Mouse (Mus musculus): Measurements from ENCODE around the gene B4galt3. TPM values are rescaled to one million over a fixed set of nuclear protein-coding genes. Genes with fewer than 3 reads are reported as not detected.
"Not testable (repeated sequence)": the region's sequence is repeated elsewhere in the genome, so short reads cannot be mapped to it uniquely, and the experiment has no call there.

The B4galt3 gene
- polyA plus RNA-seq, 1 experiment from 2014 or later, result 65.5 TPM

DNA sequence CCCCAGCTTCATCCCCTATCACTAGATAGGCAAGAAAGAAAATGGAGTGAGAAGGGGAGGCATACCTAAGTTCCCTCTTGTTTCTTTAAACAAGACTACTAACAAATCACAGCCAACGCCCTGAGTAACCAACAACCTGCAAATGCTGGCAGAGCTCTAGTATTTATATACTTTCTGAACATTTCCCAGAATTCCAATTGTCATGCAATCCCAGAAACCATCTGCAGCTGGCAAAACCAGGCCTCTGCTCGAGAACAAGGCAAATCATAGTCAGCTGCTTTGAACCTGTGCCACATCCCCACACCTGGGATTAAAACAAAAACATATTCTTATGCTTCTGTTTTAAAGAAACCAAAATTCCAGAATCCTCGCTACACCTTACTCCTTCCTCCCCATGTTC, 23.2 kb downstream of the B4galt3 start:
- Histone ChIP-seq H3K9me3 (ENCODE audit: control insufficient read depth, low read length) (no peaks in the 10 kb centered on the region), H3K4me1 (replicated peaks; ENCODE audit: control insufficient read depth, insufficient read depth, low read length) (peaks cover 7% of the 10 kb centered on the region), H3K9ac (ENCODE audit: low read length) (no peak overlapping the region), H3K27me3 (replicated peaks; ENCODE audit: control insufficient read depth, insufficient read depth, low read length) (0 out of 2 replicates have a peak, but pooled peaks cover 3% of the 10 kb centered on the region), H3K36me3 (ENCODE audit: control insufficient read depth, insufficient read depth, low read length) (peaks cover 17% of the 10 kb centered on the region), H3K4me3 (ENCODE audit: low read depth, low read length) (peak overlapping the region; percentile 85), H3K27ac (ENCODE audit: low read depth) (no peak overlapping the region), H3K4me2 (ENCODE audit: low read length) (peak overlapping the region; percentile 87)
- no peak for ATAC-seq (replicated peaks; ENCODE audit: low FRiP score, low TSS enrichment, low read depth)
- WGBS, result 84% methylated on average over 3 of the region's 3 CpGs
- no peak for DNase-seq (ENCODE audit: low spot score)

GRCm38 (mm10) chr1:171293906-171294297, 23.8 kb downstream of the B4galt3 start:
- peak overlapping the region; percentile 86 for H3K9ac ChIP-seq (ENCODE audit: low read length)
- H3K9me3 ChIP-seq (ENCODE audit: control insufficient read depth, low read length), result no peaks in the 10 kb centered on the region
- DNase-seq (ENCODE audit: low spot score) (no peak), ATAC-seq (replicated peaks; ENCODE audit: low FRiP score, low TSS enrichment, low read depth) (no peak)
- peaks cover 12% of the 10 kb centered on the region for H3K36me3 ChIP-seq (ENCODE audit: control insufficient read depth, insufficient read depth, low read length)
- H3K4me2 ChIP-seq (ENCODE audit: low read length), result peak overlapping the region; percentile 87
- H3K4me3 ChIP-seq (ENCODE audit: low read depth, low read length), result peak overlapping the region; percentile 85
- peaks cover 7% of the 10 kb centered on the region for H3K4me1 ChIP-seq (replicated peaks; ENCODE audit: control insufficient read depth, insufficient read depth, low read length)
- 38% methylated on average over 5 of the region's 5 CpGs for WGBS
- H3K27me3 ChIP-seq (replicated peaks; ENCODE audit: control insufficient read depth, insufficient read depth, low read length), result 0 out of 2 replicates have a peak, but pooled peaks cover 3% of the 10 kb centered on the region
- H3K27ac ChIP-seq (ENCODE audit: low read depth), result peak overlapping the region; percentile 98

DNA sequence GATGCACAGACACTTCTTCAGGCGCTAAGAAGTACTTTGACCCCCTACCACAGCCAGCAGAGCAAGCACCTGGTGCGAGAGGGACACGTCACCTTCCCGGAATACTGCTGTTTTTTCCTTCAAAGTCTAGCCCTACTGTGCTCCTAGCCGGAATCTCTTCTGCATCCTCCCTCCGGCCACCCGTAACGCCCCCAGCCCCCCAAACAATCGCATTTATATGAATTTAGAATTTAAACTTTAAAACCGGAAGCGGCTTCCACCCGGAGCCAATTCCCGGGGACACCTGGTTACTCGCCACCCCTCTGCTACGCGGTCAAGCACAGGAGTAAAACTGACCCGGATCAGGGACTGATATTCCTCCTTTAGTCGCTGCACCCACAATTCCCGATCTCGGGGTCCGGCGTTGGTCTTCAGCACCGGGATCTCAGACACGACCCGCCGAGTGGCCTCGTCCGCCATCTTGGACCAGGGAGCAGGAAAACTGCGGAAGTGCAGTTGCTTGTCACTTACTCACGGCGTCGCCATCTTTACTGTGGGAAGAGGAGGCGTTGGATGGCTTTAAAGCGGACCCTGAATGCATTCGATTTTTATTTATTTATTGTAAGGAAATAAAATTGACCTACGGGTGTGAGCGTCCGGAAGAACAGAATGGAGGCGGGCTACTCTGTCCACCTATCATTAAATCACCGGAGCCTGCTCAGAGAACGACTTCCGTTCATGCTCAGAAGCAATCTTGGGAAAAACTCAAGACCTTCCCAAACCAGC, 24.4 kb downstream of the B4galt3 start, which contains the start of gene Ufc1:
Gene Ufc1, minus strand, starts transcription at position 727 of the 765 bp plus-strand sequence.
- peak; percentile 82 for ATAC-seq (replicated peaks; ENCODE audit: low FRiP score, low TSS enrichment, low read depth)
- Histone ChIP-seq H3K27ac (ENCODE audit: low read depth) (peak within 1 kb of the TSS; percentile 98), H3K4me2 (ENCODE audit: low read length) (peak within 1 kb of the TSS; percentile 87), H3K9ac (ENCODE audit: low read length) (peak within 1 kb of the TSS; percentile 86), H3K9me3 (ENCODE audit: control insufficient read depth, low read length) (no peaks in the 10 kb centered on the region), H3K36me3 (ENCODE audit: control insufficient read depth, insufficient read depth, low read length) (peaks cover 6% of the 10 kb centered on the region), H3K27me3 (replicated peaks; ENCODE audit: control insufficient read depth, insufficient read depth, low read length) (0 out of 2 replicates have a peak, but pooled peaks cover 3% of the 10 kb centered on the region), H3K4me3 (ENCODE audit: low read depth, low read length) (peak within 1 kb of the TSS; percentile 85), H3K4me1 (replicated peaks; ENCODE audit: control insufficient read depth, insufficient read depth, low read length) (peaks cover 7% of the 10 kb centered on the region)
- DNase-seq (ENCODE audit: low spot score), result peak; percentile 94
- WGBS, result under 1% methylated on average over 42 of the region's 42 CpGs

DNA sequence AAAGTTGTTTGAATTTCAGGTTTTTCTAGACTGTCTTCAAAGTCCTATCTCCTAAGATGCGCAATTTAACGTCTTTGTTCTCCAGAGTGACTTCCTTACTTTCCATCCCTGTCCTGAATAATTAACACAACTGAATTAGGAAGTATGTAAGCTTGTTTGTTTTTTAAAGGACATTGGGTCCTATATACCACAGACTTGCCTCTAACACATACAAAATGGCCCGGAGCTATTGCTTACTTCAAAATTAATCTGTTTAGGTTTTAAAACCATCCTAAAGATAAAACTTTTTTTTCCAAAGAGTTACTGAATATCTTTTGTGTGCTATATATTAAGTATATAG, 24.9 kb downstream of the B4galt3 start:
- H3K9ac ChIP-seq (ENCODE audit: low read length), result peak overlapping the region; percentile 86
- H3K4me3 ChIP-seq (ENCODE audit: low read depth, low read length), result peak overlapping the region; percentile 85
- peak; percentile 18; the same call in 1 of the 2 replicates for ATAC-seq (replicated peaks; ENCODE audit: low FRiP score, low TSS enrichment, low read depth)
- 11% methylated on average over 3 of the region's 3 CpGs for WGBS
- H3K36me3 ChIP-seq (ENCODE audit: control insufficient read depth, insufficient read depth, low read length), result peaks cover under 1% of the 10 kb centered on the region
- peak overlapping the region; percentile 87 for H3K4me2 ChIP-seq (ENCODE audit: low read length)
- no peak for DNase-seq (ENCODE audit: low spot score)
- peaks cover 7% of the 10 kb centered on the region for H3K4me1 ChIP-seq (replicated peaks; ENCODE audit: control insufficient read depth, insufficient read depth, low read length)
- no peaks in the 10 kb centered on the region for H3K9me3 ChIP-seq (ENCODE audit: control insufficient read depth, low read length)
- H3K27ac ChIP-seq (ENCODE audit: low read depth), result peak overlapping the region; percentile 98
- H3K27me3 ChIP-seq (replicated peaks; ENCODE audit: control insufficient read depth, insufficient read depth, low read length), result 0 out of 2 replicates have a peak, but pooled peaks cover 3% of the 10 kb centered on the region

- Histone ChIP-seq H3K9me3 (ENCODE audit: control insufficient read depth, low read length) (no peaks in the 10 kb centered on the region), H3K9ac (ENCODE audit: low read length) (no peak overlapping the region), H3K4me2 (ENCODE audit: low read length) (no peak overlapping the region), H3K27ac (ENCODE audit: low read depth) (no peak overlapping the region), H3K36me3 (ENCODE audit: control insufficient read depth, insufficient read depth, low read length) (no peaks in the 10 kb centered on the region), H3K27me3 (replicated peaks; ENCODE audit: control insufficient read depth, insufficient read depth, low read length) (0 out of 2 replicates have a peak, but pooled peaks cover 3% of the 10 kb centered on the region), H3K4me3 (ENCODE audit: low read depth, low read length) (no peak overlapping the region), H3K4me1 (replicated peaks; ENCODE audit: control insufficient read depth, insufficient read depth, low read length) (peaks cover 7% of the 10 kb centered on the region)
- DNase-seq (ENCODE audit: low spot score), result no peak
- 58% methylated on average over 3 of the region's 3 CpGs for WGBS
- ATAC-seq (replicated peaks; ENCODE audit: low FRiP score, low TSS enrichment, low read depth), result no peak
These were observed 28.1 kb downstream of the B4galt3 start for GRCm38 (mm10) chr1:171298226-171298625.

GRCm38 (mm10) chr1:171306157-171306556, 36.0 kb downstream of the B4galt3 start:
- not testable (repeated sequence) for H3K4me2 ChIP-seq (ENCODE audit: low read length); ATAC-seq (replicated peaks; ENCODE audit: low FRiP score, low TSS enrichment, low read depth); H3K9me3 ChIP-seq (ENCODE audit: control insufficient read depth, low read length); H3K27me3 ChIP-seq (replicated peaks; ENCODE audit: control insufficient read depth, insufficient read depth, low read length); H3K9ac ChIP-seq (ENCODE audit: low read length); H3K36me3 ChIP-seq (ENCODE audit: control insufficient read depth, insufficient read depth, low read length); DNase-seq (ENCODE audit: low spot score); H3K4me3 ChIP-seq (ENCODE audit: low read depth, low read length); H3K4me1 ChIP-seq (replicated peaks; ENCODE audit: control insufficient read depth, insufficient read depth, low read length); H3K27ac ChIP-seq (ENCODE audit: low read depth)
- 70% methylated on average over 5 of the region's 5 CpGs for WGBS

GRCm38 (mm10) chr1:171309321-171309720, 39.2 kb downstream of the B4galt3 start:
- 72% methylated on average over 2 of the region's 2 CpGs for WGBS
- no peak overlapping the region for H3K4me2 ChIP-seq (ENCODE audit: low read length)
- H3K9me3 ChIP-seq (ENCODE audit: control insufficient read depth, low read length), result no peaks in the 10 kb centered on the region
- no peak overlapping the region for H3K4me3 ChIP-seq (ENCODE audit: low read depth, low read length)
- DNase-seq (ENCODE audit: low spot score) (no peak), ATAC-seq (replicated peaks; ENCODE audit: low FRiP score, low TSS enrichment, low read depth) (no peak)
- H3K36me3 ChIP-seq (ENCODE audit: control insufficient read depth, insufficient read depth, low read length), result no peaks in the 10 kb centered on the region
- no peaks in the 10 kb centered on the region for H3K27me3 ChIP-seq (replicated peaks; ENCODE audit: control insufficient read depth, insufficient read depth, low read length)
- H3K9ac ChIP-seq (ENCODE audit: low read length), result no peak overlapping the region
- no peak overlapping the region for H3K27ac ChIP-seq (ENCODE audit: low read depth)
- no peaks in the 10 kb centered on the region for H3K4me1 ChIP-seq (replicated peaks; ENCODE audit: control insufficient read depth, insufficient read depth, low read length)

GRCm38 (mm10) chr1:171319748-171320147, 49.6 kb downstream of the B4galt3 start:
- no peaks in the 10 kb centered on the region for H3K36me3 ChIP-seq (ENCODE audit: control insufficient read depth, insufficient read depth, low read length)
- DNase-seq (ENCODE audit: low spot score) (no peak), ATAC-seq (replicated peaks; ENCODE audit: low FRiP score, low TSS enrichment, low read depth) (no peak)
- H3K27me3 ChIP-seq (replicated peaks; ENCODE audit: control insufficient read depth, insufficient read depth, low read length), result no peaks in the 10 kb centered on the region
- 19% methylated on average over 7 of the region's 7 CpGs for whole genome bisulfite sequencing
- peak overlapping the region; percentile 11 for H3K4me2 ChIP-seq (ENCODE audit: low read length)
- H3K27ac ChIP-seq (ENCODE audit: low read depth), result no peak overlapping the region
- no peaks in the 10 kb centered on the region for H3K4me1 ChIP-seq (replicated peaks; ENCODE audit: control insufficient read depth, insufficient read depth, low read length)
- no peaks in the 10 kb centered on the region for H3K9me3 ChIP-seq (ENCODE audit: control insufficient read depth, low read length)
- H3K4me3 ChIP-seq (ENCODE audit: low read depth, low read length), result 0 out of 2 replicates have a peak overlapping the region, but pooled peaks have one; percentile 8
- H3K9ac ChIP-seq (ENCODE audit: low read length), result no peak overlapping the region

All from intestine, embryonic 14.5 days (tissue).